Mouse (Mus musculus) olfactory bulb, adult 2 months (tissue): Measurements from ENCODE around the gene Muc2.

Experiments
- CTCF ChIP-seq: fragments of 200-500 bp; IDR thresholded peaks from 2 replicates; pipeline ENCODE4 v1.5.1; 2012; ENCODE audit warnings: low read depth, mild to moderate bottlenecking, low read length, moderate library complexity; ENCODE audit not compliant: insufficient read depth
- POLR2A ChIP-seq: fragments of 200-500 bp; IDR thresholded peaks from 2 replicates; pipeline ENCODE4 v1.6.1; 2012; ENCODE audit warnings: mild to moderate bottlenecking, low read depth, low read length, moderate library complexity; ENCODE audit not compliant: insufficient read depth

GRCm38 (mm10) chr7:141647815-141648214, 42.3 kb upstream of the Muc2 start:
- TF ChIP-seq CTCF (no peak), POLR2A (no peak)
